Mouse (Mus musculus) lung, adult 2 months (tissue): ENCODE measurements around the gene Rfx4. TPM values are rescaled to one million over a fixed set of nuclear protein-coding genes. Genes with fewer than 3 reads are reported as not detected.

Source experiments
- DNase-seq: peaks from one replicate; pipeline ENCODE4 v3.0.0; 2022
- H3K4me1 ChIP-seq: fragments of 200-500 bp; 2 replicates; pipeline ENCODE4 v1.6.1; 2011; ENCODE audit warnings: low read length; ENCODE audit not compliant: control insufficient read depth, insufficient read depth
- H3K4me3 ChIP-seq: fragments of 200-500 bp; replicated peaks from 2 replicates; pipeline ENCODE3; 2011; ENCODE audit warnings: low read depth, mild to moderate bottlenecking, control low read depth, low read length; ENCODE audit errors: extremely low read depth
- CTCF ChIP-seq: fragments of 200-500 bp; IDR thresholded peaks from 2 replicates; pipeline ENCODE4 v1.5.1; 2011; ENCODE audit warnings: mild to moderate bottlenecking, low read length, control low read depth; ENCODE audit not compliant: insufficient read depth
- POLR2A ChIP-seq: fragments of 200-500 bp; IDR thresholded peaks from 2 replicates; pipeline ENCODE4 v1.6.1; 2011; ENCODE audit warnings: low read depth, mild to moderate bottlenecking, control low read depth, low read length, borderline replicate concordance; ENCODE audit errors: extremely low read depth
- WGBS: fragments of 180-500 bp; shearing (Covaris S2); methylation state at CpG from one replicate; pipeline ENCODE4 v1.1.7; 2018; 5-methylcytosine and 5-hydroxymethylcytosine counted together
- polyA plus RNA-seq: library from polyadenylated mRNA; depleted of rRNA; stranded (reverse); fragments of >200 nt; gene quantifications from 2 replicates; pipeline ENCODE4 v1.2.3, GENCODE M21; 2012; rRNA removed

Rfx4 gene
- 0.05 and 0.13 TPM in 2 replicates for polyA plus RNA-seq

DNA sequence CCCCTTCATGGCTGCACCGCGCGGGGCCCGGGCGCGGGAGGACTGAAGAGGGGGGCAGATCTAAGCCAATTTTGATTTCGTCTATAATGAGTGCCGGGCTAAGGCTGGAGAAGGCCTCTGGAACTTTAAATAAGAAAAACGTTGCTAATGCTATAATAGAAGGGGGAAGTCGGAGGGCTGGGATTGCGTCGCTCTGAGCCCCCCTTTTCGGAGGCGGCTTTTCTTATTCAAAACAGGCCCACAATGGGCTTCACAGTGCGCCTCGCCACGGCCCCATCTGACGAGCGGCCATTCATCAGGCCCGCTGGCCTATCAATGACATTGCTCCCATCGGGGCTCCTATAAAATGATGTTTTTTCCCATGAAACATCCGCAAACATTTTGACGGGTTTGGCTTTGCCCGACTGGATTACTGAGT is at the start of gene Rfx4:
Gene Rfx4 (plus strand): TSS at position 277 of the 418 bp plus-strand sequence.
- Histone ChIP-seq H3K4me1 (peaks cover 4% of the 10 kb centered on the region), H3K4me3 (no peak within 1 kb of the TSS)
- no peak for TF ChIP-seq CTCF
- no peak for TF ChIP-seq POLR2A
- 3% methylated on average over 24 of the region's 24 CpGs for WGBS
- DNase-seq = peak; percentile 7

GRCm38 (mm10) chr10:84706543-84706942 is 49.3 kb upstream of the Rfx4 start:
- DNase-seq = no peak
- Histone ChIP-seq H3K4me3 (no peak overlapping the region), H3K4me1 (peaks cover 2% of the 10 kb centered on the region; the same call in 1 of the 2 replicates)
- TF ChIP-seq CTCF (no peak), POLR2A (no peak)
- 47% methylated on average over 8 of the region's 8 CpGs for WGBS

- 52% methylated on average over 6 of the region's 6 CpGs for WGBS
- peak; percentile 29 for DNase-seq
- H3K4me1 ChIP-seq = peaks cover 2% of the 10 kb centered on the region; the same call in 1 of the 2 replicates
- no peak overlapping the region for H3K4me3 ChIP-seq
- TF ChIP-seq CTCF = no peak
- no peak for TF ChIP-seq POLR2A
Observed at GRCm38 (mm10) chr10:84707226-84707625, 48.6 kb upstream of the Rfx4 start.

DNA sequence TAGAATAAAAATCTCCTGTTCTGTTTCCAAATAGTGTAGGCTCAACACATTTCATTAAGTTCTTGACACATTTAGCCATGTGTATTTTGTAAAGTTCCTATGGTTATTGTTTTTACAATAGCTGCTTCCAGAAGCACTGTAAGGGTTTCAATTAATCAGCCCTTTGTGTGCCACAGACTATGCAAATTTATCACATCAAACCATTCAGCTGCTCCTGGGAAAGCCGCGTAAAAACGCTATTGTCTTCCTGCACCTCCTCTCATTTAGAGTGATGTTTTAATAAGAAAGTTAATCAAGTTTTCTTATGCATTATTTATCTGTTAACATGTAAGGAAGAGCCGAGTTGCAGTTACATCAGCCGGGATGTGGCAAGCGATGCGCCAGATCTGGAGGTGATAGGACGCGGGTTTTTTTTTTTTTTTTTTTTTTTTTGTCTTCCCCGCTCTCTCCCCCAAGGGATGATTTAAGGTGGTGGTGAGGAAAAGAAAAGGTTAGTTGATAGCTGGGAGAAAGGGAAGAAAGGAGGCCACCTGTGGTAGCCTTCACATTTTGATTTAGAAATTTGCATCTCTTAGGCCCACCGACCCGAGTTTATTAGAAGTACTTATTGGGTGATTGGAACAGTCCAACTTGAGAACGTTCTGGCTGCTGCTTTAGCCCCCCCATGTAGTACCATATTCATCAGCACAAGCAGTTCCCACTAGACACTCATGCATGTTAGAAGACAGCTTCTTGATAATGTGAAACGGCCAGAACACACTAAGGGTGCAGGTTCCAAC is 47.9 kb upstream of the Rfx4 start:
- H3K4me3 ChIP-seq = no peak overlapping the region
- 80% methylated on average over 14 of the region's 14 CpGs for WGBS
- DNase-seq = no peak
- no peak for TF ChIP-seq POLR2A
- peaks cover 5% of the 10 kb centered on the region for H3K4me1 ChIP-seq

GRCm38 (mm10) chr10:84710192-84710591 is 45.7 kb upstream of the Rfx4 start:
- TF ChIP-seq CTCF (no peak), POLR2A (no peak)
- no peak for DNase-seq
- 55% methylated on average over 4 of the region's 4 CpGs for WGBS
- Histone ChIP-seq H3K4me1 (peaks cover 5% of the 10 kb centered on the region), H3K4me3 (no peak overlapping the region)

- no peak for DNase-seq
- Histone ChIP-seq H3K4me1 (peaks cover 5% of the 10 kb centered on the region), H3K4me3 (no peak overlapping the region)
- no peak for TF ChIP-seq CTCF
- TF ChIP-seq POLR2A = no peak
- 74% methylated on average over 4 of the region's 4 CpGs for WGBS
Observed at GRCm38 (mm10) chr10:84710827-84711226, 45.0 kb upstream of the Rfx4 start.

DNA sequence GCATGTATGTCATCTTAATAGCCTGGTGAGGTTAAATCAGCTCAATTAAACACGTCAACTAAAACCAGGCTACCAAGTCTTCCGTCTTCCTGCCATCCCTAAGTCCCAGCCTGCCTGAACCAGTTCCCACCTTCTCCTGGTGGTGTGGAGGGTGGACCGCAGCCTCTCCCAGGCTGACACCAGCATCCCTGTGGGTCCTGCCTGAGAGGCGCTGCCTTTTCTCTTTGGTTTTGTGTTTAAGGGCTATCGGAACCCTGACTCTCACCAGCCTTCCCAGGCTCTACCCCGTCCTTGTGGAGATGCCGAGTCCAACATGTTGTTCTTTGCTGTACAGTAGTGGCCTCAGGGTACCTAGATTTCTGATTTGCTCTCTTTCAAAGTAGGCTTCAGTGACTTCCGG is 44.4 kb upstream of the Rfx4 start:
- no peak overlapping the region for H3K4me3 ChIP-seq
- WGBS = 84% methylated on average over 8 of the region's 8 CpGs
- TF ChIP-seq POLR2A (no peak), CTCF (no peak)
- H3K4me1 ChIP-seq = peaks cover 5% of the 10 kb centered on the region
- DNase-seq = no peak

DNA sequence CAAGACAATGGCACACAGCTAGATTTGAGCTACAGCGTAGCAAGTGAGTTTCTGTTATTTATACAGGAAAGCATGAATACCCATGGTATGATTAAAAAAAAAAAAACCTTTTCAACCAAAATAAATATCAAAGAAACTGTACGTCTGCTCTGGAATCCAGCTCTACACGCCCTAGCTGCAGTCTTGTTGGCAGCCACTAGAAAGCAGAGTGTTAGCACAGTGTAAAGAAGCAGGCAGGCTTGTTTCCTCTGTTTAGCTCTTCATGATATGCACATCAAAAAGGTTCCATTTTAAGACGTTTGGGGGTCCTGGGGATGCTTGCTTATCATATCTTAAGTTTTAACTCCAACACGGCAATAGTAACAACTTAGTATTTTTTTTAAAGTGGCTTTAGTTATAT is 43.9 kb upstream of the Rfx4 start:
- peaks cover 5% of the 10 kb centered on the region for H3K4me1 ChIP-seq
- no peak for DNase-seq
- H3K4me3 ChIP-seq = no peak overlapping the region
- 63% methylated on average over 5 of the region's 5 CpGs for WGBS
- TF ChIP-seq CTCF (no peak), POLR2A (no peak)

DNA sequence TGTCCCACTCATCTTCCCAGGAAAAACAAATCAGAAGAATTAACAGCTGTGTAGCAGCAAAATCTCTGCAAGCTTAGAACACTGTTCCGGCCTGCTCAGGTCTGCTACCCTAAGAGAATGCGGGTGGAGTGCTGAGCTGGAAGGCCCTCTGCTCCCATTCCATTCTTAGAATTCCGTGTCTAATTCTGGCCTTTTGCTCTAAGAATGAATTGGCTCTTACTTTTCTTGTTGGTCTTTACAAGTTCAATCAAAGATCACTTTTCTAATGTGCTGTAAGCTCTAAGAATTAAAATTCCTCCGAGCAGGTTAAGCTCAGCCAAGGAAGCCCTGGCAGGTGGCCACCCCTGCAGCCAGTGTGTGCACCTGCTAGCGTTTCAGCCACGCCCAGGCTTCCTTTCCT is 43.3 kb upstream of the Rfx4 start:
- DNase-seq = no peak
- H3K4me3 ChIP-seq = no peak overlapping the region
- H3K4me1 ChIP-seq = peaks cover 5% of the 10 kb centered on the region
- 60% methylated on average over 6 of the region's 6 CpGs for WGBS
- TF ChIP-seq CTCF (no peak), POLR2A (no peak)

DNA sequence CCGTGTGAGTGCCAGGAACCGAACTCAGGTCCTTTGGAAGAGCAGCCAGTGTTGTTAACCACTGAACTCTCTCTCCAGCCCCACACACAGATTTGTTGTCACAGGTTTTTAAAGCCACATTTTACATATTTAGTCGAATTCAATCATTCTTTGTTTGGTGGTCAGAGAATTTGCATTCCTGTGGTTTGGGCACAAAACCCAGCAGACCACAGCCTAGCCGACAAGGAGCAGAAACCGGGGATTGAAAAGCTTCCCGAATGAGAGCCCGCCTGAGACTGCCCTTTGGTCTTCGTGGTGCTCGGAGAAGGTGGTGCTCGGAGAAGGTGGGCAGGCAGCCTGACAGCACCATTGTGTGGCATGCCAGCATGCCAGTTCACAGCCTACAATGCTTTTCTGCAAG is 42.8 kb upstream of the Rfx4 start:
- DNase-seq = no peak
- H3K4me1 ChIP-seq = peaks cover 5% of the 10 kb centered on the region
- H3K4me3 ChIP-seq = no peak overlapping the region
- WGBS = 75% methylated on average over 10 of the region's 10 CpGs
- TF ChIP-seq POLR2A (no peak), CTCF (no peak)
